Mouse (Mus musculus): Measurements from ENCODE around the gene Numa1. TPM values are rescaled to one million over a fixed set of nuclear protein-coding genes. Genes with fewer than 3 reads are reported as not detected.
"Not testable (repeated sequence)": the region's sequence is repeated elsewhere in the genome, so short reads cannot be mapped to it uniquely, and the experiment has no call there.

The Numa1 gene
- polyA plus RNA-seq, 1 experiment from 2014 or later: 56.5 TPM

DNA sequence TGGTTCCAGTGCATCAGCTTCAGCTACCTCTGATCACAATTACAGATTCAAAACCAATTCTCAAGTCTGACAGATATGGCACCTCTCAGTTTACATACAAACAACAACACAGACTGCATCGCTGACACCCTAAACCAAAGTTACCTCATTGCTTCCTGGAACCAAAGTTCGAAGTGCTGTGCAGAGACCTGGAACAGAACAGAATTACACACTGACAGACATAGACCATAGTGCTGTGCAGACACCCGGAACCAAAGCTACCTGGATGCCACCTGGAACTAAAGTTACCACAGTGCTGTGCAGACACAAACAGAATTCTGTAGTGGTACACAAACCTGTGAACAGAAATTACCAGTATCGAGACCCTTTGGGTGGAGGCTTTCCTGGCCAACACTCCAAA lies 5.8 kb downstream of the Numa1 start:
- 92% methylated on average over 4 of the region's 4 CpGs for WGBS
- no peak for ATAC-seq (ENCODE audit: insufficient read depth, low FRiP score, low read depth)

DNA sequence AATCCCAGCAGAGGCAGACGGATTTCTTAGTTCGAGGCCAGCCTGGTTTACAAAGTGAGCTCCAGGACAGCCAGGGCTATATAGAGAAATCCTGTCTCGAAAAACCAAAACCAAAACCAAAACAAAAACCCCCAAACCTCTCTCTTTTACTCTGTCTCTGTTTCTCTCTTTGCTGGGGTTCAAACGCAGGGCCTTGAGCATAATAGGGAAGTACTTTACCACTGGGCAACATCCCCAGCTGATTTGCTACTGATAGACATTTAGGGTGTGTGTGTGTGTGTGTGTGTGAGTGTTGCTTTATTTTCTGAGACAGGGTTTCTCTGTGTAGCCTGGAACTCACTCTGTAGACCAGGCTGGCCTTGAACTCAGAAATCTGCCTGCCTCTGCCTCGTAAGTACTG lies 15.1 kb downstream of the Numa1 start:
- not testable (repeated sequence) for H3K27ac ChIP-seq; H3K27me3 ChIP-seq (replicated peaks); H3K9ac ChIP-seq; ATAC-seq (ENCODE audit: insufficient read depth, low FRiP score, low read depth); H3K36me3 ChIP-seq; H3K4me1 ChIP-seq; H3K4me3 ChIP-seq (replicated peaks); H3K4me2 ChIP-seq; H3K9me3 ChIP-seq
- 85% methylated on average over 5 of the region's 5 CpGs for WGBS

More for the DNA sequence above, 5.8 kb downstream of the Numa1 start:
- Histone ChIP-seq H3K27ac (no peak overlapping the region), H3K9ac (no peak overlapping the region), H3K27me3 (replicated peaks) (no peaks in the 10 kb centered on the region), H3K4me1 (no peaks in the 10 kb centered on the region; the same call in 1 of the 2 replicates), H3K4me3 (replicated peaks) (no peak overlapping the region), H3K4me2 (no peak overlapping the region), H3K9me3 (no peaks in the 10 kb centered on the region), H3K36me3 (no peaks in the 10 kb centered on the region)

DNA sequence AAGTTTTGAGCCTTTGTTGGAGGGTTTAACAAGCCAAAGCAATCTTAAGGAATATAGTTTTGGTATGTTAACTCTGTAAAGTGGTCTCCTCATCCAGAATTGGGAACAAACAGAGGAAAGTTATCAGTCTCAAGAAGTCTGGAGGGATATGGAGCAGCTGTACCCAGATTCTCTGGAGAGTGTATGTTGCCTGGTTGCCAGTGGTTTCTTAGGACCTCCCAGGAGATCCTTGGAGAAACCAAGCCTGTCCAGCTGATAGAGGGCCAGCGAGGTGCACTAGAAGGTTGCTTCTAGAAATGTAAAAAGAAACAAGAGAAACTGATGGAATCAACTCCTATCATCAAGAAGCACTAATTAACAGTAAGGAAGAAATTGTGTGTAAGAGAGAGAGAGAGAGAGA lies 17.7 kb downstream of the Numa1 start:
- 63% methylated on average over 1 of the region's 1 CpGs for WGBS
- no peak overlapping the region for H3K4me2 ChIP-seq
- no peaks in the 10 kb centered on the region for H3K4me1 ChIP-seq
- H3K9me3 ChIP-seq: no peaks in the 10 kb centered on the region
- H3K9ac ChIP-seq: no peak overlapping the region
- ATAC-seq (ENCODE audit: insufficient read depth, low FRiP score, low read depth): no peak; the same call in 1 of the 2 replicates
- no peaks in the 10 kb centered on the region for H3K27me3 ChIP-seq (replicated peaks)
- no peak overlapping the region for H3K4me3 ChIP-seq (replicated peaks)
- no peaks in the 10 kb centered on the region for H3K36me3 ChIP-seq
- peak overlapping the region; percentile 51 for H3K27ac ChIP-seq

DNA sequence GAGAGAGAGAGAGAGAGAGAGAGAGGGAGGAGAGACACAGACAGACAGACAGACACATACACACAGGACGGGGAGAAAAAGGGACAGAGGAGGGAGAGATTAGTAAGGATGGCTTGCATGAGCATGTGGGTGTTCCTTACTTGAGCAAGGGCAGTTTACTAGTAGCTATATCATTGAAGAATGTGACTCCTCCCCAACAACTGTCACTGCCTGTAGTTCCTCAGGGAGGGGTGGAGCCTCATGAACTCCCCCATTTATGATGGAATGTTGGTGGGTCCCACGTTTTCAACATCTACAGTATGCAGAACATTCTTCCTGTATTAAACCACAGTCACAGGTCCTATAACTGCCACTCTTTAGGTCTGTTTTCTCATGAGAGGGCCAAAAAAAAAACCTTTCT lies 18.2 kb downstream of the Numa1 start:
- WGBS: 38% methylated on average over 2 of the region's 2 CpGs
- Histone ChIP-seq H3K27me3 (replicated peaks) (no peaks in the 10 kb centered on the region), H3K4me2 (no peak overlapping the region), H3K9me3 (no peaks in the 10 kb centered on the region), H3K36me3 (no peaks in the 10 kb centered on the region), H3K27ac (peak overlapping the region; percentile 11; the same call in 1 of the 2 replicates), H3K4me1 (no peaks in the 10 kb centered on the region), H3K9ac (no peak overlapping the region), H3K4me3 (replicated peaks) (no peak overlapping the region)
- no peak for ATAC-seq (ENCODE audit: insufficient read depth, low FRiP score, low read depth)

DNA sequence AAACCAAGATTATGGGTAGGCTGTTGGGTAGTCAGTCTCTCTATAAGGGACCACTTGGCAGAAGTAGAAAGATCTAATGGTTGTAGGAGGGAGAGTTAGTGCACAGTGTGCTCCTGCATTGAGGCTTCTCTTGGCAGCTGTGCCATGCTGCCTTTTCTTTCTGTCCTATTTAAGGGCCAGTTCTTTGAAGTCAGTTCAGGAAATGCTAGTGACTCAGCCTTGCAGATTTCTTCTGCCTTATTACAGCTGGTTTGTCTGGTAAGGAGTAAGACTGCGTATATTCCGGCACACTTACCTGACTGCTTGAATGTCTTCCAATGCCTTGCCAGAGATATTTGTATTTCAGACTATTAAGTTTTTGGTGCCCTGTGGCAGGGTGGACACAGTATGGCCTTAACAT lies 20.3 kb downstream of the Numa1 start:
- Histone ChIP-seq H3K36me3 (no peaks in the 10 kb centered on the region), H3K27ac (no peak overlapping the region), H3K9ac (no peak overlapping the region), H3K9me3 (no peaks in the 10 kb centered on the region), H3K4me3 (replicated peaks) (no peak overlapping the region), H3K4me1 (no peaks in the 10 kb centered on the region), H3K27me3 (replicated peaks) (no peaks in the 10 kb centered on the region), H3K4me2 (no peak overlapping the region)
- no peak for ATAC-seq (ENCODE audit: insufficient read depth, low FRiP score, low read depth)
- 86% methylated on average over 2 of the region's 2 CpGs for WGBS

DNA sequence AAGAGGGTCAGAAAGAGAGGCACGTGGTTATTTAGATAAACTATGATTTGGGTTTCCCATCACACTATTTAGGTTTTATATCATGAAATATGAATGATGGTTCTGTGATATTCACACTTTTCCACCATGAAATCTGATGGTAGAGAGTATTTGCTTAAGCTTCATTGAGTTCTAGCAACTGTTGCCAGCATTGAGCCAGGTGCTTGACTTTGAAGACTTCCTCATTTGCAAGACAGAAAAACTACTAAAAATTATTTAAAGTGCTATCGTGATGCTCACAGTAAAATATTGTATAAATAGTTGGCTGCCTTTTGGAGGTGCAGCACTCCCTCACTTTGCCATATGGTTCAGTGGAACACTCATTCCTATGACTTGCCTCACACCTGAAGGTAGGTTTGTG lies 21.4 kb downstream of the Numa1 start:
- Histone ChIP-seq H3K9me3 (no peaks in the 10 kb centered on the region), H3K4me2 (no peak overlapping the region), H3K36me3 (no peaks in the 10 kb centered on the region), H3K9ac (no peak overlapping the region), H3K4me1 (no peaks in the 10 kb centered on the region), H3K4me3 (replicated peaks) (no peak overlapping the region), H3K27me3 (replicated peaks) (no peaks in the 10 kb centered on the region), H3K27ac (no peak overlapping the region)
- WGBS: 83% methylated on average over 2 of the region's 2 CpGs
- no peak for ATAC-seq (ENCODE audit: insufficient read depth, low FRiP score, low read depth)

DNA sequence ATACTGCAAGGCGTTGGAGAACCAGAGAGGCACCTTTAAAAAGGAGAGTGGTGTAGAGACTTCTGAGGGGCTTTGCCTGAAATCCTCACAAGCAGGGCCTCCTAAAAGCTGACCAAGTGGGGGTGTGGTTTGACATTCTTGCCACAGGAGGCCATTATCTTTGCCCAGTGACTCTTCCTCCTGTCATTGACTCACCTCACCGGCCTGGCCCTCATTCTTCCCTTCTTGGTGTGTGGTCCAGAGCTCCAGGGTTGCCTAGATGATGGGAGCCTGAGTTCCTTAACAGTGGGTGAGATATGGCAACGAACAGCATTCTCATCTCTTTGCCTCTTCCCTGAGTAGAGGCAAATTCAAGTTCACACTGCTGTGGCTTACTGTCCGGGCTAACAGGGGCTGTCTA lies 22.0 kb downstream of the Numa1 start:
- WGBS: 70% methylated on average over 4 of the region's 4 CpGs
- Histone ChIP-seq H3K9me3 (no peaks in the 10 kb centered on the region), H3K4me2 (no peak overlapping the region), H3K27me3 (replicated peaks) (no peaks in the 10 kb centered on the region), H3K27ac (no peak overlapping the region), H3K9ac (no peak overlapping the region), H3K36me3 (no peaks in the 10 kb centered on the region), H3K4me3 (replicated peaks) (no peak overlapping the region), H3K4me1 (no peaks in the 10 kb centered on the region)
- ATAC-seq (ENCODE audit: insufficient read depth, low FRiP score, low read depth): no peak

DNA sequence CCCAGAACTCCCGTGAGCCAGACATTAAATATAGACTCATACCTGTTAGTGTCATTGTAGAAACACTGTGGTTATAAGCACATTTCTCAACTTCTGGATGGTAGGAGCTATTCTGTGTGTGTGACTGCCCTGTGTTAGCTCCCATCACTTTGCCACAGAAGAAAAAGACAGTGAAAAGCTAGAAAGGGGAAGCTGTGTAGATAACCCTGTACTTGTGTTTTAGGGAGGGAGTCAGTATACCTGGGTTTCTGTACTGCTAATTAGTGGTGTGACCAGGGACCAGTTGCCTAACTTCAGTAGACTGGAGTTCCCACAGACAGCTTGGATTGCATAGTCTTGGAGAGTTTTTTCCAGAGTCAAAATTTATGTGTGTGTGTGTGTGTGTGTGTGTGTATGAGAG lies 22.6 kb downstream of the Numa1 start:
- ATAC-seq (ENCODE audit: insufficient read depth, low FRiP score, low read depth): no peak
- Histone ChIP-seq H3K9ac (no peak overlapping the region), H3K36me3 (no peaks in the 10 kb centered on the region), H3K4me1 (no peaks in the 10 kb centered on the region), H3K9me3 (no peaks in the 10 kb centered on the region), H3K4me3 (replicated peaks) (no peak overlapping the region), H3K27me3 (replicated peaks) (no peaks in the 10 kb centered on the region), H3K27ac (no peak overlapping the region), H3K4me2 (no peak overlapping the region)
- 90% methylated on average over 1 of the region's 1 CpGs for WGBS

DNA sequence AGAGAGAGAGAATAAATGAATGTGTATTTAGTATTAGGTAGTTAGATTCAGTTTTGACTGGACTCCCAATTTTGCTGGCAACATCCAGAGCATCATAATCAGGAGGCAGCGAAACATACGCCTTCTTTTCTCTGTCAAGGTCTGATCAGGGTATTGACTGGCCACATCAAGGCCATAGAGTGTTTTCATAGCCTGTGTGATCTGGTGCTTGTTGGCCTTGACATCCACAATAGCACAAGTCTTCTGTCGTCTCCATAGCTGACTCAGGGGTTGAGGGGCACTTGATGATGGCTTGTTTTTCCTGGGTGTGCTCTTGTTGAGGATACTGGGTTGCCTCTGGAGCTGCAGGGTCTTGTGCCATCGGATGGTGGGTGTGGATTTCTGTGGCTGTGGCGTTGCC lies 23.0 kb downstream of the Numa1 start:
- H3K27me3 ChIP-seq (replicated peaks): no peaks in the 10 kb centered on the region
- ATAC-seq (ENCODE audit: insufficient read depth, low FRiP score, low read depth): no peak
- H3K4me2 ChIP-seq: no peak overlapping the region
- no peaks in the 10 kb centered on the region for H3K9me3 ChIP-seq
- H3K4me1 ChIP-seq: no peaks in the 10 kb centered on the region
- H3K4me3 ChIP-seq (replicated peaks): no peak overlapping the region
- H3K36me3 ChIP-seq: no peaks in the 10 kb centered on the region
- H3K27ac ChIP-seq: no peak overlapping the region
- 89% methylated on average over 5 of the region's 5 CpGs for WGBS
- no peak overlapping the region for H3K9ac ChIP-seq

DNA sequence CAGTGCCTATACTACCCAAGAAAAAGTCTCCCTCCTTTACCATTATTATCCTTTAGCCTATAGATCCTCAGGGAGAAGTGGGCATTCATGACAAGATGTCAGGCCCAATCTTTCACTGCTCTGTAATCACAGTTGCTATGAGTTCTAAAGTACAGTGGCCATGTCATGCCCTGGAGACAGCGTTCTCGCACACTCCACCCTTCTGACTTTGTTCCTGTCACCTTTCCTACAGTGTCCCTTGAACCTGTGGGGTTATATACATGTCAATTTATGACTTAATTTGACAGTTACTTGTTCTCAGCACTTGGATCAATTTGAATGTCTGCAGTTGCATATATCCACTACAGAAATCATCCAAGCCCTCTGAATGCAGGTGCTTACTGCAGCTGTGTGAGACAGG lies 28.9 kb downstream of the Numa1 start:
- Histone ChIP-seq H3K4me1 (0 out of 2 replicates have a peak, but pooled peaks cover 3% of the 10 kb centered on the region), H3K36me3 (no peaks in the 10 kb centered on the region), H3K4me2 (no peak overlapping the region), H3K9me3 (no peaks in the 10 kb centered on the region), H3K4me3 (replicated peaks) (no peak overlapping the region), H3K27ac (no peak overlapping the region), H3K9ac (no peak overlapping the region), H3K27me3 (replicated peaks) (no peaks in the 10 kb centered on the region)
- no peak for ATAC-seq (ENCODE audit: insufficient read depth, low FRiP score, low read depth)
- WGBS: 96% methylated on average over 2 of the region's 2 CpGs

DNA sequence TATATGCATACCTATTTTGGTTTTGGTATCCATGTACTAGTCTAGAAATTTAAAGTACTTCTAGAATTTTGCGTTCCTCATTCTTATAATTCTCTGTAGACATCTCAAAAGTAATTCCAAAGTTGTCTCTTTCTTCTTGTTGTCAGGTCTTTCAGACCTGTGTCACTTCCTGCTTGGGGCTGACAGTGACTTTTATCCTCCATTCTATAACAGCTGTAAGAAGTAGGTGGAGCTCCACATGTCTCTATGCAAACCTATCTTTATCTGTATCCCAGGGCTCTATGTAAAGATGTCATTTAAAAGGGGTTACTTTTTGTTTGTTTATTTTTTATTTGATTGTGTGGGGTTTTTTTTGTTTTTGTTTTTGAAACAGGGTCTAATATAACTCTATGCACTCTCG lies 29.7 kb downstream of the Numa1 start:
- no peak overlapping the region for H3K4me2 ChIP-seq
- no peak overlapping the region for H3K27ac ChIP-seq
- no peak overlapping the region for H3K4me3 ChIP-seq (replicated peaks)
- 0 out of 2 replicates have a peak, but pooled peaks cover 3% of the 10 kb centered on the region for H3K4me1 ChIP-seq
- no peak overlapping the region for H3K9ac ChIP-seq
- no peak for ATAC-seq (ENCODE audit: insufficient read depth, low FRiP score, low read depth)
- WGBS: 95% methylated on average over 2 of the region's 2 CpGs
- no peaks in the 10 kb centered on the region for H3K9me3 ChIP-seq
- H3K36me3 ChIP-seq: no peaks in the 10 kb centered on the region
- H3K27me3 ChIP-seq (replicated peaks): no peaks in the 10 kb centered on the region

DNA sequence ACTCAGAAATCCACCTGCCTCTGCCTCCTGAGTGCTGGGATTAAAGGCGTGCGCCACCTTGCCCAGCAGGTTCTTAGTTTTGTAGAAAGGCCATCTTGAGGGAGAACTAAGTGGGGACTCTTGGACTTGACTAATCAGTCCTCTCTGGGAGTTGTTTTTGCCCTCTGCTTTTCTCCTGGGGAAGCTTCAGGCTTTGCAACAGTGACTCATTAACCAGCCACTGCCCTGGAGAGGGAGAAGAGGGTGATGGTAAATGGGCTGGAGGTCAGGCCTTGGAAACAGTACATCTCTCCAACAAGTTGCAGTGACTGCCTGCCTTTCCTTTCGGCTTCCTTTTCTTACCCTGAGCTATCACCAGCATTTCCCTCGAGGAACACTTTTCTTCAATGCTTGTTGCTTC lies 30.6 kb downstream of the Numa1 start:
- no peak for ATAC-seq (ENCODE audit: insufficient read depth, low FRiP score, low read depth)
- no peak overlapping the region for H3K27ac ChIP-seq
- WGBS: 76% methylated on average over 4 of the region's 4 CpGs

DNA sequence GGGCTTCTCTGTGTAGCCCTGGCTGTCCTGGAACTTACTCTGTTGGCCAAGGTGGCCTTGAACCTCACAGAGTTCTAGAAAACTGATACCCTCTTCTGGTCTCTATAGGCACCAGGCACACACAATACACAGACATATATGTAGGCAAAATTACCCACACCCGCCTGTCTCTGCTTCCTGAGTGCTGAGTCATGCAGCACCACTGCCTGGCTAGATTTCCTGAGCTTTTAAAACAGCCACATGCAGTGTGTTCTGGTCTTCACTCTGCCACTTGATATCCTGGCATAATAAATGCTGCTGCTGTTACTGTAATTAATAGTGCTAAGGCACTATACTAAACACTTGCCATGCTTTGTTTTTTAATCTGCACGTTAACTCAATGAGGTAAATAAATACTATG lies 31.7 kb downstream of the Numa1 start:
- H3K4me1 ChIP-seq: peaks cover 8% of the 10 kb centered on the region
- no peak overlapping the region for H3K4me2 ChIP-seq
- H3K9ac ChIP-seq: no peak overlapping the region
- no peaks in the 10 kb centered on the region for H3K9me3 ChIP-seq
- H3K27ac ChIP-seq: no peak overlapping the region
- H3K4me3 ChIP-seq (replicated peaks): no peak overlapping the region
- no peak for ATAC-seq (ENCODE audit: insufficient read depth, low FRiP score, low read depth)
- 56% methylated on average over 2 of the region's 2 CpGs for WGBS
- no peaks in the 10 kb centered on the region for H3K36me3 ChIP-seq
- H3K27me3 ChIP-seq (replicated peaks): no peaks in the 10 kb centered on the region

More for the DNA sequence above, 30.6 kb downstream of the Numa1 start:
- H3K27me3 ChIP-seq (replicated peaks): no peaks in the 10 kb centered on the region
- H3K9ac ChIP-seq: no peak overlapping the region
- H3K36me3 ChIP-seq: no peaks in the 10 kb centered on the region
- H3K4me2 ChIP-seq: no peak overlapping the region
- H3K4me3 ChIP-seq (replicated peaks): no peak overlapping the region
- no peaks in the 10 kb centered on the region for H3K9me3 ChIP-seq
- peaks cover 8% of the 10 kb centered on the region for H3K4me1 ChIP-seq
